Mouse (Mus musculus) CH12.LX (cell line): ENCODE results near the gene Wbp11. TPM values are rescaled to one million over a fixed set of nuclear protein-coding genes. Genes with fewer than 3 reads are reported as not detected.

Experiments
- DNase-seq: peaks from one replicate; pipeline ENCODE4 v3.0.0-alpha.2; 2013; ENCODE audit errors: extremely low read depth
- H3K27ac ChIP-seq: 2 replicates; pipeline ENCODE4 v1.5.1; 2012; ENCODE audit warnings: low read depth, mild to moderate bottlenecking, control low read depth, moderate library complexity; ENCODE audit not compliant: insufficient read depth
- H3K27me3 ChIP-seq: replicated peaks from 2 replicates; pipeline ENCODE3; 2012; ENCODE audit warnings: inconsistent platforms
- H3K36me3 ChIP-seq, 2 experiments: replicated peaks in 1 of 2; 2 replicates each; pipeline versions ENCODE3 to v1.6.1; 2012; ENCODE audit warnings: inconsistent platforms in 1 of 2, low read length in 1 of 2, mild to moderate bottlenecking in 1 of 2, mixed read lengths in 1 of 2, moderate library complexity in 1 of 2; ENCODE audit not compliant: control insufficient read depth in 1 of 2, insufficient read depth in 1 of 2
- H3K4me1 ChIP-seq, 2 experiments: 2 replicates each; pipeline ENCODE4 v1.6.1; 2012; ENCODE audit warnings: inconsistent platforms in 1 of 2, moderate library complexity in 1 of 2; ENCODE audit not compliant: insufficient read depth in 2 of 2, control insufficient read depth in 1 of 2
- H3K4me2 ChIP-seq: 2 replicates; pipeline ENCODE4 v1.6.1; 2012; ENCODE audit warnings: low read depth, mild to moderate bottlenecking, control low read depth; ENCODE audit not compliant: poor library complexity, insufficient read depth, severe bottlenecking
- H3K4me3 ChIP-seq, 3 experiments: fragments of 150-350 bp in 1 of 3; sonication (generic) in 1 of 3; replicated peaks in 1 of 3; 2 replicates each; pipeline versions ENCODE3 to v1.5.1; 2011 to 2012; ENCODE audit warnings: low read depth in 2 of 3, low read length in 2 of 3, mild to moderate bottlenecking in 2 of 3, moderate library complexity in 2 of 3, control low read depth in 1 of 3, improper control_type of control experiment in 1 of 3, inconsistent platforms in 1 of 3, mixed read lengths in 1 of 3; ENCODE audit not compliant: poor library complexity in 1 of 3
- H3K79me2 ChIP-seq: replicated peaks from 2 replicates; pipeline ENCODE4 v1.6.1; 2012; ENCODE audit warnings: mild to moderate bottlenecking, moderate library complexity; ENCODE audit not compliant: control insufficient read depth, poor library complexity, insufficient read depth, severe bottlenecking; ENCODE audit errors: extremely low read depth
- H3K9ac ChIP-seq: 2 replicates; pipeline ENCODE4 v1.6.1; 2012; ENCODE audit warnings: low read depth, mild to moderate bottlenecking, control low read depth, moderate library complexity; ENCODE audit not compliant: insufficient read depth
- H3K9me3 ChIP-seq: replicated peaks from 2 replicates; pipeline ENCODE3; 2012; ENCODE audit warnings: low read length, inconsistent platforms, mixed read lengths
- BHLHE40 ChIP-seq: IDR thresholded peaks from 2 replicates; pipeline ENCODE4 v1.6.1; 2011; ENCODE audit warnings: mild to moderate bottlenecking, low read depth, low read length, improper control_type of control experiment
- CHD1 ChIP-seq: IDR thresholded peaks from 2 replicates; pipeline ENCODE4 v1.6.1; 2012; ENCODE audit warnings: low read depth, low read length, improper control_type of control experiment, inconsistent platforms
- CHD2 ChIP-seq: IDR thresholded peaks from 2 replicates; pipeline ENCODE4 v1.6.1; 2011; ENCODE audit warnings: low read length, improper control_type of control experiment
- EP300 ChIP-seq: IDR thresholded peaks from 2 replicates; pipeline ENCODE4 v1.6.1; 2011; ENCODE audit warnings: low read length, improper control_type of control experiment
- ETS1 ChIP-seq: conservative IDR thresholded peaks from 2 replicates; pipeline ENCODE4 v1.6.1; 2012; ENCODE audit warnings: low read depth, mild to moderate bottlenecking, inconsistent platforms, low read length, improper control_type of control experiment, moderate library complexity
- GABPA ChIP-seq: IDR thresholded peaks from 2 replicates; pipeline ENCODE4 v1.6.1; 2012; ENCODE audit warnings: low read depth, low read length, improper control_type of control experiment, inconsistent platforms; ENCODE audit not compliant: insufficient replicate concordance
- HCFC1 ChIP-seq: IDR thresholded peaks from 2 replicates; pipeline ENCODE4 v1.6.1; 2012; ENCODE audit warnings: low read depth, mild to moderate bottlenecking, inconsistent platforms, low read length, improper control_type of control experiment
- IRF4 ChIP-seq: IDR thresholded peaks from 2 replicates; pipeline ENCODE4 v1.6.1; 2014; ENCODE audit warnings: low read depth, mild to moderate bottlenecking, inconsistent platforms, low read length, improper control_type of control experiment
- JUN ChIP-seq: IDR thresholded peaks from 2 replicates; pipeline ENCODE4 v1.6.1; 2011; ENCODE audit warnings: low read depth, mild to moderate bottlenecking, low read length, improper control_type of control experiment, moderate library complexity; ENCODE audit not compliant: insufficient read depth
- JUND ChIP-seq: conservative IDR thresholded peaks from 2 replicates; pipeline ENCODE4 v1.6.1; 2011; ENCODE audit warnings: low read depth, low read length, improper control_type of control experiment
- MAFK ChIP-seq: IDR thresholded peaks from 2 replicates; pipeline ENCODE4 v1.6.1; 2011; ENCODE audit warnings: low read length, improper control_type of control experiment; ENCODE audit not compliant: insufficient replicate concordance
- MAX ChIP-seq: IDR thresholded peaks from 2 replicates; pipeline ENCODE4 v1.6.1; 2011; ENCODE audit warnings: low read length, improper control_type of control experiment
- MEF2A ChIP-seq: IDR thresholded peaks from 2 replicates; pipeline ENCODE4 v1.6.1; 2014; ENCODE audit warnings: low read depth, mild to moderate bottlenecking, inconsistent platforms, low read length, improper control_type of control experiment, borderline replicate concordance
- MXI1 ChIP-seq: IDR thresholded peaks from 2 replicates; pipeline ENCODE4 v1.6.1; 2011; ENCODE audit warnings: mild to moderate bottlenecking, low read depth, low read length, improper control_type of control experiment
- NELFE ChIP-seq: IDR thresholded peaks from 2 replicates; pipeline ENCODE4 v1.6.1; 2011; ENCODE audit warnings: low read depth, low read length, improper control_type of control experiment
- PAX5 ChIP-seq: IDR thresholded peaks from 2 replicates; pipeline ENCODE4 v1.6.1; 2012; ENCODE audit warnings: low read length, inconsistent platforms, mixed read lengths
- POLR2A ChIP-seq: IDR thresholded peaks from 2 replicates; pipeline ENCODE4 v1.6.1; 2011; ENCODE audit warnings: low read depth, mild to moderate bottlenecking, improper control_type of control experiment, low read length
- POLR2AphosphoS2 ChIP-seq: IDR thresholded peaks from 2 replicates; pipeline ENCODE4 v1.6.1; 2011; ENCODE audit warnings: low read depth, low read length, improper control_type of control experiment
- RAD21 ChIP-seq: IDR thresholded peaks from 2 replicates; pipeline ENCODE4 v1.6.1; 2011; ENCODE audit warnings: low read depth, mild to moderate bottlenecking, low read length, improper control_type of control experiment, moderate library complexity
- RCOR1 ChIP-seq: conservative IDR thresholded peaks from 2 replicates; pipeline ENCODE4 v1.6.1; 2012; ENCODE audit warnings: low read depth, mild to moderate bottlenecking, inconsistent platforms, low read length, improper control_type of control experiment
- SMC3 ChIP-seq: IDR thresholded peaks from 2 replicates; pipeline ENCODE4 v1.6.1; 2011; ENCODE audit warnings: low read depth, low read length, improper control_type of control experiment
- TBP ChIP-seq: conservative IDR thresholded peaks from 2 replicates; pipeline ENCODE4 v1.6.1; 2011; ENCODE audit warnings: low read depth, low read length, improper control_type of control experiment
- TCF12 ChIP-seq: IDR thresholded peaks from 2 replicates; pipeline ENCODE4 v1.6.1; 2014; ENCODE audit warnings: low read depth, mild to moderate bottlenecking, inconsistent platforms, low read length, improper control_type of control experiment
- UBTF ChIP-seq: IDR thresholded peaks from 2 replicates; pipeline ENCODE4 v1.6.1; 2012; ENCODE audit warnings: low read depth, mild to moderate bottlenecking, inconsistent platforms, low read length, improper control_type of control experiment, moderate library complexity
- USF2 ChIP-seq: conservative IDR thresholded peaks from 2 replicates; pipeline ENCODE4 v1.6.1; 2011; ENCODE audit warnings: low read depth, low read length, improper control_type of control experiment
- ZC3H11A ChIP-seq: IDR thresholded peaks from 2 replicates; pipeline ENCODE4 v1.6.1; 2012; ENCODE audit warnings: low read depth, mild to moderate bottlenecking, inconsistent platforms, low read length, improper control_type of control experiment
- ZKSCAN1 ChIP-seq: IDR thresholded peaks from 2 replicates; pipeline ENCODE4 v1.6.1; 2012; ENCODE audit warnings: low read depth, inconsistent platforms, low read length, improper control_type of control experiment, borderline replicate concordance
- ZNF384 ChIP-seq: IDR thresholded peaks from 2 replicates; pipeline ENCODE4 v1.6.1; 2012; ENCODE audit warnings: low read depth, low read length, improper control_type of control experiment, inconsistent platforms
- dilution Hi-C: fragments of 300-500 bp; cut with MboI; formaldehyde crosslinking; loops from 2 replicates; pipeline ENCODE4 v1.14.3; 2020; ENCODE audit warnings: low sequenced_read_pairs; ENCODE audit not compliant: extremely low pct_unique_long_range_greater_than_20kb, extremely low pct_ligation_motif_present
- in situ Hi-C: fragments of 300-500 bp; cut with MboI; formaldehyde crosslinking; loops from 3 replicates; pipeline ENCODE4 v1.14.3; 2019; ENCODE audit warnings: low sequenced_read_pairs, low pct_ligation_motif_present, low pct_unique_long_range_greater_than_20kb, mixed read lengths
- polyA plus RNA-seq: library from polyadenylated mRNA; unstranded; fragments of >175 nt; gene quantifications from 2 replicates; pipeline ENCODE4 v1.2.1, GENCODE M21; 2012; ENCODE audit warnings: low read depth; ENCODE audit not compliant: insufficient read length
- total RNA-seq, 2 experiments: library from RNA; depleted of rRNA; stranded (reverse); fragments of 300-350 nt in 1 of 2; fragments of >200 nt in 1 of 2; gene quantifications; 2 replicates each; pipeline ENCODE4 v1.2.3; 2012 to 2014

Wbp11 gene
- total and polyA plus RNA-seq, 3 experiments: 27.7 to 189 (median 51.3) TPM

- no peak for DNase-seq
- no peaks in the 10 kb centered on the region for H3K79me2 ChIP-seq
- in situ Hi-C loops (no loop called here), dilution Hi-C loops (loop anchor here (25.0 kb wide), 1 partner anchor 135 kb away; no protein-coding TSS in a partner anchor)
- TF ChIP-seq ETS1: no peak
- TF ChIP-seq RCOR1: no peak
- TF ChIP-seq POLR2AphosphoS2: no peak
- no peak for TF ChIP-seq GABPA
- TF ChIP-seq TBP: no peak
- TF ChIP-seq JUN: no peak
- no peak for TF ChIP-seq EP300
- no peak for TF ChIP-seq MAX
- TF ChIP-seq MAFK: no peak
- no peak for TF ChIP-seq CHD1
- TF ChIP-seq IRF4: no peak
- no peak for TF ChIP-seq ZC3H11A
- no peak for TF ChIP-seq JUND
- no peak for TF ChIP-seq MEF2A
- no peak for TF ChIP-seq RAD21
- TF ChIP-seq TCF12: no peak
- no peak for TF ChIP-seq CHD2
- no peak for TF ChIP-seq ZKSCAN1
- H3K4me3 ChIP-seq: no peak overlapping the region
- no peaks in the 10 kb centered on the region for H3K9me3 ChIP-seq
- peaks cover 14 to 46% of the 10 kb centered on the region in 2 experiments for H3K36me3 ChIP-seq
- H3K4me1 ChIP-seq: peaks cover 34 to 77% of the 10 kb centered on the region in 2 experiments
- H3K4me2 ChIP-seq: no peak overlapping the region
- no peaks in the 10 kb centered on the region for H3K27me3 ChIP-seq
- H3K9ac ChIP-seq: no peak overlapping the region
- H3K27ac ChIP-seq: no peak overlapping the region
These were observed 24.7 kb upstream of the Wbp11 start for GRCm38 (mm10) chr6:136852762-136853161.

GRCm38 (mm10) chr6:136852348-136852747 lies 24.3 kb upstream of the Wbp11 start:
- DNase-seq: no peak
- no peaks in the 10 kb centered on the region for H3K9me3 ChIP-seq
- in situ Hi-C loops: no loop called here
- no peak overlapping the region for H3K27ac ChIP-seq
- no peak overlapping the region for H3K4me3 ChIP-seq
- peaks cover 34 to 78% of the 10 kb centered on the region in 2 experiments for H3K4me1 ChIP-seq
- TF ChIP-seq BHLHE40: no peak
- no peak for TF ChIP-seq POLR2A
- no peak for TF ChIP-seq JUND
- no peak for TF ChIP-seq MAX
- TF ChIP-seq PAX5: no peak
- TF ChIP-seq RAD21: no peak
- no peak for TF ChIP-seq JUN
- no peak for TF ChIP-seq CHD2
- TF ChIP-seq SMC3: no peak
- no peak for TF ChIP-seq TCF12
- no peak for TF ChIP-seq USF2
- TF ChIP-seq ETS1: no peak
- TF ChIP-seq UBTF: no peak
- TF ChIP-seq MXI1: no peak
- no peak for TF ChIP-seq ZNF384
- no peak for TF ChIP-seq HCFC1
- TF ChIP-seq NELFE: no peak
- TF ChIP-seq CHD1: no peak
- no peak for TF ChIP-seq MAFK
- no peak overlapping the region for H3K4me2 ChIP-seq
- no peak overlapping the region; the same call in 1 of the 2 replicates for H3K9ac ChIP-seq
- H3K79me2 ChIP-seq: no peaks in the 10 kb centered on the region
- dilution Hi-C loops: loop anchor here (25.0 kb wide), 1 partner anchor 135 kb away; no protein-coding TSS in a partner anchor
- H3K27me3 ChIP-seq: no peaks in the 10 kb centered on the region
- H3K36me3 ChIP-seq: peaks cover 12 to 47% of the 10 kb centered on the region in 2 experiments
